Mouse (Mus musculus): ENCODE measurements around the gene Vat1.

GRCm38 (mm10) chr11:101433396-101433795 is 32.6 kb downstream of the Vat1 start:
- TF ChIP-seq CTCF (IDR thresholded peaks at IDR 0.05; ENCODE audit: extremely low read depth, insufficient read depth, insufficient read length, insufficient replicate concordance) (no peak), POLR2A (IDR thresholded peaks at IDR 0.05; ENCODE audit: low read depth, low read length) (no peak)
